Mouse (Mus musculus) midbrain, embryonic 13.5 days (tissue): ENCODE results near the gene Dynlt1b. TPM values are rescaled to one million over a fixed set of nuclear protein-coding genes. Genes with fewer than 3 reads are reported as not detected.
"Not testable (repeated sequence)": the region's sequence is repeated elsewhere in the genome, so short reads cannot be mapped to it uniquely, and the experiment has no call there.

Experiments
- ATAC-seq: fragments of 200-750 bp; cut with Nextera tagmentation; 2 replicates; pipeline ENCODE4 v1.8.0; 2017; ENCODE audit warnings: mild to moderate bottlenecking, moderate TSS enrichment, moderate library complexity
- H3K27ac ChIP-seq: fragments of 300-500 bp; sonication (generic); 2 replicates; pipeline ENCODE4 v1.5.1; 2015; ENCODE audit warnings: inconsistent platforms, mild to moderate bottlenecking, moderate library complexity
- H3K27me3 ChIP-seq: fragments of 300-500 bp; sonication (generic); 2 replicates; pipeline ENCODE4 v1.6.1; 2015; ENCODE audit warnings: mild to moderate bottlenecking, inconsistent platforms
- H3K36me3 ChIP-seq: fragments of 300-500 bp; sonication (generic); 2 replicates; pipeline ENCODE4 v1.6.1; 2015; ENCODE audit warnings: mild to moderate bottlenecking, inconsistent platforms
- H3K4me1 ChIP-seq: fragments of 300-500 bp; sonication (generic); replicated peaks from 2 replicates; pipeline ENCODE4 v1.6.1; 2015; ENCODE audit warnings: inconsistent platforms
- H3K4me2 ChIP-seq: fragments of 300-500 bp; sonication (generic); replicated peaks from 2 replicates; pipeline ENCODE4 v1.6.1; 2015; ENCODE audit warnings: moderate library complexity, mild to moderate bottlenecking, inconsistent platforms
- H3K4me3 ChIP-seq: fragments of 300-500 bp; sonication (generic); replicated peaks from 2 replicates; pipeline ENCODE4 v1.5.1; 2015; ENCODE audit warnings: mild to moderate bottlenecking, inconsistent platforms
- H3K9ac ChIP-seq: fragments of 300-500 bp; sonication (generic); replicated peaks from 2 replicates; pipeline ENCODE4 v1.6.1; 2015; ENCODE audit warnings: mild to moderate bottlenecking, inconsistent platforms
- H3K9me3 ChIP-seq: fragments of 300-500 bp; sonication (generic); 2 replicates; pipeline ENCODE4 v1.6.1; 2016; ENCODE audit warnings: mild to moderate bottlenecking, inconsistent platforms
- WGBS: fragments of 180-500 bp; shearing (Covaris S2); methylation state at CpG from one replicate; pipeline ENCODE4 v1.1.7; 2015; 5-methylcytosine and 5-hydroxymethylcytosine counted together
- polyA plus RNA-seq: library from polyadenylated mRNA; unstranded; fragments of >200 nt; fragmentation: Nextera tagmentation; extraction: Ambion mirVana; gene quantifications from 2 replicates; pipeline ENCODE4 v1.2.1, GENCODE M21; 2015

Gene Dynlt1b
- polyA plus RNA-seq: 1,193 and 1,210 TPM in 2 replicates

GRCm38 (mm10) chr17:6429945-6430344, at the start of gene Dynlt1b:
TSS of gene Dynlt1b (plus strand) at chr17:6430112.
- peak within 1 kb of the TSS; percentile 39 for H3K4me3 ChIP-seq
- peak; percentile 94 for ATAC-seq
- H3K27me3 ChIP-seq, H3K9me3 ChIP-seq: not testable (repeated sequence)
- peak within 1 kb of the TSS; percentile 57 for H3K4me2 ChIP-seq
- H3K9ac ChIP-seq: peak within 1 kb of the TSS; percentile 67
- WGBS: under 1% methylated on average over 27 of the region's 27 CpGs
- peaks cover 20% of the 10 kb centered on the region for H3K4me1 ChIP-seq
- H3K36me3 ChIP-seq: peaks cover 21% of the 10 kb centered on the region
- H3K27ac ChIP-seq: peak within 1 kb of the TSS; percentile 76

- not testable (repeated sequence) for H3K4me3 ChIP-seq, H3K9me3 ChIP-seq, H3K4me1 ChIP-seq, H3K36me3 ChIP-seq, H3K4me2 ChIP-seq, H3K9ac ChIP-seq, H3K27ac ChIP-seq, H3K27me3 ChIP-seq
- 60% methylated on average over 1 of the region's 8 CpGs for WGBS
- peak; percentile 91 for ATAC-seq
Measured at GRCm38 (mm10) chr17:6380182-6380841, 49.6 kb upstream of the Dynlt1b start.

GRCm38 (mm10) chr17:6381071-6381682, 48.7 kb upstream of the Dynlt1b start:
- ATAC-seq: peak; percentile 38; the same call in 1 of the 2 replicates
- no CpG with 5 or more reads among the region's 8 CpGs for WGBS
- not testable (repeated sequence) for H3K36me3 ChIP-seq, H3K27ac ChIP-seq, H3K27me3 ChIP-seq, H3K9me3 ChIP-seq, H3K4me3 ChIP-seq, H3K4me1 ChIP-seq, H3K9ac ChIP-seq, H3K4me2 ChIP-seq

GRCm38 (mm10) chr17:6386927-6387326, 43.0 kb upstream of the Dynlt1b start:
- H3K9me3 ChIP-seq, H3K4me2 ChIP-seq, H3K27me3 ChIP-seq, H3K4me3 ChIP-seq, H3K9ac ChIP-seq, H3K36me3 ChIP-seq, H3K27ac ChIP-seq, H3K4me1 ChIP-seq: not testable (repeated sequence)
- WGBS: no CpG with 5 or more reads among the region's 4 CpGs
- peak; percentile 73 for ATAC-seq

- not testable (repeated sequence) for H3K9ac ChIP-seq, H3K36me3 ChIP-seq, H3K9me3 ChIP-seq, H3K27me3 ChIP-seq, H3K4me1 ChIP-seq, H3K27ac ChIP-seq, H3K4me3 ChIP-seq, H3K4me2 ChIP-seq
- peak; percentile 41 for ATAC-seq
- WGBS: no CpG with 5 or more reads among the region's 9 CpGs
Measured at GRCm38 (mm10) chr17:6387380-6387911, 42.5 kb upstream of the Dynlt1b start.

- H3K9me3 ChIP-seq, H3K4me2 ChIP-seq, H3K36me3 ChIP-seq, ATAC-seq, H3K27ac ChIP-seq, H3K9ac ChIP-seq, H3K4me1 ChIP-seq, H3K4me3 ChIP-seq, H3K27me3 ChIP-seq: not testable (repeated sequence)
- WGBS: 80% methylated on average over 5 of the region's 7 CpGs
Measured at GRCm38 (mm10) chr17:6389463-6389862, 40.4 kb upstream of the Dynlt1b start.

GRCm38 (mm10) chr17:6390731-6391130, 39.2 kb upstream of the Dynlt1b start:
- 83% methylated on average over 2 of the region's 2 CpGs for WGBS
- H3K4me2 ChIP-seq, ATAC-seq, H3K4me3 ChIP-seq, H3K9me3 ChIP-seq, H3K27me3 ChIP-seq, H3K9ac ChIP-seq, H3K36me3 ChIP-seq, H3K4me1 ChIP-seq, H3K27ac ChIP-seq: not testable (repeated sequence)

- not testable (repeated sequence) for H3K4me2 ChIP-seq, ATAC-seq, H3K4me3 ChIP-seq, H3K9me3 ChIP-seq, H3K36me3 ChIP-seq, H3K4me1 ChIP-seq, H3K27ac ChIP-seq, H3K27me3 ChIP-seq, H3K9ac ChIP-seq
- WGBS: 81% methylated on average over 5 of the region's 6 CpGs
Measured at GRCm38 (mm10) chr17:6391736-6392135, 38.2 kb upstream of the Dynlt1b start.

GRCm38 (mm10) chr17:6392473-6393340, 37.2 kb upstream of the Dynlt1b start:
- H3K4me2 ChIP-seq, H3K9me3 ChIP-seq, H3K4me3 ChIP-seq, H3K27me3 ChIP-seq, H3K27ac ChIP-seq, H3K9ac ChIP-seq, H3K36me3 ChIP-seq, H3K4me1 ChIP-seq: not testable (repeated sequence)
- ATAC-seq: peak; percentile 55; the same call in 1 of the 2 replicates
- no CpG with 5 or more reads among the region's 4 CpGs for WGBS

- H3K4me1 ChIP-seq: peaks cover 12% of the 10 kb centered on the region
- not testable (repeated sequence) for ATAC-seq, H3K4me2 ChIP-seq, H3K4me3 ChIP-seq, H3K9ac ChIP-seq, H3K27ac ChIP-seq, H3K27me3 ChIP-seq, H3K36me3 ChIP-seq, H3K9me3 ChIP-seq
- 100% methylated on average over 1 of the region's 3 CpGs for WGBS
Measured at GRCm38 (mm10) chr17:6398079-6398478, 31.8 kb upstream of the Dynlt1b start.

GRCm38 (mm10) chr17:6398816-6399215, 31.1 kb upstream of the Dynlt1b start:
- 31% methylated on average over 7 of the region's 7 CpGs for WGBS
- Histone ChIP-seq H3K4me1 (peaks cover 12% of the 10 kb centered on the region), H3K27ac (0 out of 2 replicates have a peak overlapping the region, but pooled peaks have one; percentile 15)
- ATAC-seq, H3K9ac ChIP-seq, H3K4me2 ChIP-seq, H3K36me3 ChIP-seq, H3K4me3 ChIP-seq, H3K9me3 ChIP-seq, H3K27me3 ChIP-seq: not testable (repeated sequence)
